Mouse (Mus musculus): ENCODE measurements around the gene Hikeshi. TPM values are rescaled to one million over a fixed set of nuclear protein-coding genes. Genes with fewer than 3 reads are reported as not detected.

Gene Hikeshi
- total and polyA plus RNA-seq, 2 experiments from 2014 or later: 80.0 to 163 TPM

DNA sequence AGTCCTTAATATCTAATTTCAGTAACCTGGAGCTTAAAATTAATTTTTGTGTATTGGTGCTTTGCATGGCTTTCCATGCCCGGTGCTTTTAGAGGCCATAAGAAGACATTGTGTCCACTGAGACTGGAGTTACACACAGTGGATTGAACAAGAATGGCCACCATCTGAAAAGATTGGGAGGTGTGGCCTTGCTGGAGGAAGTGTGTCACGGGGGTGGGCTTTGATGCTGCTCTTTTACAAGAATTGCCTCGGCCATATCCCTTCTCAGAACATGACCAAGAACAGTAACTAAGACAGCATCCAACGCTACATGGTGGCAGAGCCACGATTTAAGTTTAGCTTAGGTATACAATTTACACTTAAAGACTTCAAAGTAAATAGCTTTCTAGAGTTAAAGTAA, 13.3 kb upstream of the Hikeshi start:
- Histone ChIP-seq H3K4me1 (ENCODE audit: insufficient read depth) (no peaks in the 10 kb centered on the region), H3K36me3 (ENCODE audit: insufficient read depth) (peaks cover 13% of the 10 kb centered on the region; the same call in 1 of the 2 replicates), H3K9ac (no peak overlapping the region), H3K27me3 (ENCODE audit: insufficient read depth, low read length) (no peaks in the 10 kb centered on the region), H3K4me3 (ENCODE audit: low read depth, low read length) (no peak overlapping the region), H3K9me3 (ENCODE audit: low read length) (no peaks in the 10 kb centered on the region), H3K4me2 (ENCODE audit: low read depth) (no peak overlapping the region), H3K27ac (ENCODE audit: low read depth, low read length) (no peak overlapping the region)
- DNase-seq (no peak), ATAC-seq (no peak)
- TF ChIP-seq CTCF (IDR thresholded peaks at IDR 0.05; ENCODE audit: low read depth): no peak
- WGBS: 88% methylated on average over 5 of the region's 5 CpGs

DNA sequence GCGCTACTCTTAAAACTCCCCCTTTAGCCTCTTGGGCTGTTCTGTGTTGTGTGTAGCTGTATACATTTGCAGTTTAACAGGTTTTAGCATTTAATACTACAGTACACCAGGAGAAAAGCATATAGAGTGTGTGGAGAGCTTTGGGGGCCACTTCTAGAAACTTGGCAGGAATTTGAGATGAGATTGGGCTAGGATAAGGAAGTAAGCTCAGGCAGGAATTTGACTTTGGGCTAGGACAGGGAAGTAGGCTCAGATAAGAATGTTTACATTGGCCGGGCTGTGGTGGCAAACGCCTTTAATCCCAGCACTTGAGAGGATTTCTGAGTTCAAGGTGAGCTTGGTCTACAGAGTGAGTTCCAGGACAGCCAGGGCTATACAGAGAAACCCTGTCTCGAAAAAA, 8.4 kb upstream of the Hikeshi start:
- 84% methylated on average over 4 of the region's 4 CpGs for WGBS

DNA sequence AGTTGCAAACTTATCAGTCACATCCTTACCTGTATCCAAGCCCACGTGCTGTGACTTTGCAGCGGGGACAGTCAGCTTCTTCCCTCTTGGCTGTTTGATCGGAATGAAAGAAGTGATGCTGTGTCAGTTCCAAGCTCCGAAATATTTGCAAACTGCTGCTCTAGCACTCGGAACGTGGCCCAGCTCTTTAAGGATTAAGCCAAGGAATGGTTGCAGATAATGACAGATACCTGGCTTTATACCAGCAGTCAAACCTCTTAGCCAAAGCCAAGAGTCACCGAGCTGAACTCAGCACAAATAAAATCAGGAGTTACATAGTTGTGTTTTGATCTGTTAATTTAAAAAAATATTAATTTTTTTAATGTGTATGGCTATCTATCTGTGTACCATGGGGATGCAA, 7.0 kb upstream of the Hikeshi start:
- Histone ChIP-seq H3K9ac (no peak overlapping the region), H3K27ac (ENCODE audit: low read depth, low read length) (no peak overlapping the region), H3K27me3 (ENCODE audit: insufficient read depth, low read length) (no peaks in the 10 kb centered on the region), H3K4me2 (ENCODE audit: low read depth) (no peak overlapping the region), H3K9me3 (ENCODE audit: low read length) (no peaks in the 10 kb centered on the region), H3K4me3 (ENCODE audit: low read depth, low read length) (no peak overlapping the region), H3K4me1 (ENCODE audit: insufficient read depth) (no peaks in the 10 kb centered on the region), H3K36me3 (ENCODE audit: insufficient read depth) (no peaks in the 10 kb centered on the region)
- TF ChIP-seq CTCF (IDR thresholded peaks at IDR 0.05; ENCODE audit: low read depth): no peak
- WGBS: 62% methylated on average over 7 of the region's 7 CpGs
- peak; percentile 16 for DNase-seq
- no peak for ATAC-seq

More for the DNA sequence above, 8.4 kb upstream of the Hikeshi start:
- DNase-seq (no peak), ATAC-seq (no peak)
- Histone ChIP-seq H3K36me3 (ENCODE audit: insufficient read depth) (no peaks in the 10 kb centered on the region), H3K4me1 (ENCODE audit: insufficient read depth) (no peaks in the 10 kb centered on the region), H3K9me3 (ENCODE audit: low read length) (no peaks in the 10 kb centered on the region), H3K27ac (ENCODE audit: low read depth, low read length) (no peak overlapping the region), H3K4me2 (ENCODE audit: low read depth) (no peak overlapping the region), H3K9ac (no peak overlapping the region), H3K27me3 (ENCODE audit: insufficient read depth, low read length) (no peaks in the 10 kb centered on the region), H3K4me3 (ENCODE audit: low read depth, low read length) (no peak overlapping the region)
- TF ChIP-seq CTCF (IDR thresholded peaks at IDR 0.05; ENCODE audit: low read depth): no peak

DNA sequence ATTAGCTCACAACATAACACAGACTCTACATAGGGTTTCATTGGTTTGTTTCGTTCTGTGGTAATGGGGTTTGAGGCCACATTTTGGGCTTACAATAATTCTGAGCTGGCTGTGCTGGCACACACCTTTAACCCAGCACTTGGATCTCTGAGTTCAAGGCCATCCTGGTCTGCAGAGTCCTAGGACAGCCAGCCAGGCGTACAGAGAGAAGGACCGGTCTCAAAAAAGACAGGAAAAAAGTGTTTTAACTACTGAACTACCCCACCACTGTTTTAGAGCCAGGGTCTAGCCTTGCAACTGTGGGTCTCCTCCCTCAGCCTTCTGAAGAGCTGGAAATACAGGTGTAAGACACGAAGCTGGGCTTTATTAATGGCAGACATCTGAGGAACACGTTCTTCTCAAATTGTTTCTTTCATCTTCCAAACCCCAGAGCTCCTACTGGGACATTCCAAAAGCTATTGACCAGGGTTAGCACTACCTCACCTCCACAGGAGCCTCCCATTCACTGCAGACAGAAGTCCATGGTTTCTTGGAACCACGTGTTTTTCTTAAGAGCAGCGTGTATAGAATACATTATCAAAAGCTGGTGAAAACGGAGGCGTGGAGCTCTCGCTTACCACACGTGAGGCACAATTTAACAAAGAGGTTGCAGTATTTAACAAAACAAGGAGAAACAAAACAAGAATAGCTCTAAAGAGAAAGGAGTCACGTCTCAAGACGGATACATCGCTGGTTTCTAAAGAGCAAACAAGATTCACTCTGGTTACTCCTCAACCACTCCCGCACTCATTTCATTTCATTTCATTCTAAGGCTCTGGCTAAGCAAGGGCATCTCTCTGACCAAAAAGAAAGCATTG, 1.3 kb downstream of the Hikeshi start:
- peak overlapping the region; percentile 83 for H3K27ac ChIP-seq (ENCODE audit: low read depth, low read length)
- H3K4me3 ChIP-seq (ENCODE audit: low read depth, low read length): peak overlapping the region; percentile 64
- 31% methylated on average over 15 of the region's 15 CpGs for WGBS
- no peak for TF ChIP-seq CTCF (IDR thresholded peaks at IDR 0.05; ENCODE audit: low read depth)
- H3K9me3 ChIP-seq (ENCODE audit: low read length): no peaks in the 10 kb centered on the region
- H3K4me2 ChIP-seq (ENCODE audit: low read depth): peak overlapping the region; percentile 61
- H3K4me1 ChIP-seq (ENCODE audit: insufficient read depth): no peaks in the 10 kb centered on the region
- H3K36me3 ChIP-seq (ENCODE audit: insufficient read depth): no peaks in the 10 kb centered on the region
- H3K9ac ChIP-seq: peak overlapping the region; percentile 66
- no peaks in the 10 kb centered on the region for H3K27me3 ChIP-seq (ENCODE audit: insufficient read depth, low read length)
- DNase-seq: peak; percentile 58
- no peak for ATAC-seq

DNA sequence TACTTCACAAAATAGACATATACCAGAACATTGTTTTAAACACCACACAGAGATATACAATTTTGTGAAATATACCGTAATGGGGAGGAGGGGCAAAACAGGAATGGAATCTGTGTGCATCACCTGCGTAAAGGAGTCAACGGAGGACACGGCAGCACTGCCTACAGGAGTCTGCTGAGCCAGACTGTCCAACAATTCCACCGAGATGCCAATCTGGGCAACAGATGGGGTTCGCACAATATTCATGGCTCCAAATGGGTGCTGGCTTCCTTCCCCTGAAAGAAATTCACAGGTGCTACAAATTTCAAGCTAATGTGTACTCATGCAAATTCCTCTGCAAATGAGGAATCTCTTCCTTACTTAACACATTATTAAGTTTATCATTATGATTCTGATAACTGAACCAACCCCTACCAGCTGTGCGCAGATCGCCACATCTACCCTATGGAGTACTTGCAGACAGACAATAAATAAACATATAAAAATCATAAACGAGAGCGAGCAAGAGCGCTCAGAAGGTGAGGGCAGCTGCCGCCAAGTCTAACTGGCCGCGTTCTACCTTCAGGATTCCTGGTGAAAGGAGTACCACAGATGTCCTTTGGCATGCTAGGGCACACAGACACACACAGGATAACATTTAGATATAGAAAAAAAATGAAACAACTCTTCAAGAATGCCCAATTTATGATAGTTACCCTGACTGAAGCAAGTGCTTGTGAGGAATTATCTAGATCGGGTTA, 17.4 kb downstream of the Hikeshi start:
- WGBS: 86% methylated on average over 15 of the region's 15 CpGs
- no peak overlapping the region for H3K27ac ChIP-seq (ENCODE audit: low read depth, low read length)
- TF ChIP-seq CTCF (IDR thresholded peaks at IDR 0.05; ENCODE audit: low read depth): no peak
- H3K4me2 ChIP-seq (ENCODE audit: low read depth): no peak overlapping the region
- ATAC-seq: peak; percentile 70
- H3K9ac ChIP-seq: no peak overlapping the region
- 0 out of 2 replicates have a peak, but pooled peaks cover 5% of the 10 kb centered on the region for H3K36me3 ChIP-seq (ENCODE audit: insufficient read depth)
- peak; percentile 64 for DNase-seq
- no peaks in the 10 kb centered on the region for H3K4me1 ChIP-seq (ENCODE audit: insufficient read depth)
- no peaks in the 10 kb centered on the region for H3K9me3 ChIP-seq (ENCODE audit: low read length)
- no peaks in the 10 kb centered on the region for H3K27me3 ChIP-seq (ENCODE audit: insufficient read depth, low read length)
- H3K4me3 ChIP-seq (ENCODE audit: low read depth, low read length): no peak overlapping the region

DNA sequence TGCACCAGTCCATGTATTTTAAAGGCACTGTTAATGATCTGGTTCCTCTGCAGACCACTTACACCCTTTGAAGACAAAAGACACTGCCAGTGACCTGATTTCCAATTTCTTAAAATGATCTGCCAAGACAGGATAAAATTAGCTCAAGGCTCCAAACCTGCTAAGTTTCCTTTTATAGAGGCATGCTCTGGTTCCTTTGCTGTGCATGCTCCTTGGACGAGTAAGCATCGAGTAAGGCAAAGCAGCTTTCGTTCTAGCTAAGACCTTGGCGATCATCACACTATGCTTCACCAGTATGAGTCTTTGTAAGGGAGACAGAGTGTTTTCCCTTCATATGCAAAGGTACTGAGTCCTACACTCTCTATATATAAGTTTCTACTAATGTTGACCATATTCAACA, 23.2 kb downstream of the Hikeshi start:
- H3K4me3 ChIP-seq (ENCODE audit: low read depth, low read length): no peak overlapping the region
- WGBS: 83% methylated on average over 4 of the region's 4 CpGs
- H3K27me3 ChIP-seq (ENCODE audit: insufficient read depth, low read length): no peaks in the 10 kb centered on the region
- no peak overlapping the region for H3K9ac ChIP-seq
- H3K9me3 ChIP-seq (ENCODE audit: low read length): no peaks in the 10 kb centered on the region
- no peak for ATAC-seq
- H3K36me3 ChIP-seq (ENCODE audit: insufficient read depth): peaks cover 4% of the 10 kb centered on the region; the same call in 1 of the 2 replicates
- no peaks in the 10 kb centered on the region for H3K4me1 ChIP-seq (ENCODE audit: insufficient read depth)
- no peak overlapping the region for H3K4me2 ChIP-seq (ENCODE audit: low read depth)
- no peak for DNase-seq
- no peak overlapping the region for H3K27ac ChIP-seq (ENCODE audit: low read depth, low read length)
- no peak for TF ChIP-seq CTCF (IDR thresholded peaks at IDR 0.05; ENCODE audit: low read depth)

DNA sequence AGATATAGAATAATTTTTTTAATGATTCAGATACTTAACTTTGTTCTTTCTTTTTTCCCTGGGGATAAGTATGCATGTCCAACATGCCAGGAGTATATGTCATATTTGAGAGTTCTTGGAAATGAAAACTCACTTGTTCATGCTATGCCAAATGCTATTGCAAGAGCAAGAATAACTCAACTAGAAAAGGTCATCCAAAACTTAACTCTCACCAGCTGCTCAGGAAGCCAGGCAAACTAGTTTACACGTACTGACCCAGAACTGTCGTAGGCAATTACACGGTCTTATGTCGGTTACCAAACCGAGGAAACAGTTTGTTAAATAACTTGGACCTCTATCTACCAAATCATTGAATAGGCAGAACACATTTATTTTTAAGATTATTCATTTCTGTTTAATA, 24.3 kb downstream of the Hikeshi start:
- no peak for DNase-seq
- WGBS: 84% methylated on average over 5 of the region's 5 CpGs
- H3K4me1 ChIP-seq (ENCODE audit: insufficient read depth): no peaks in the 10 kb centered on the region
- ATAC-seq: no peak; the same call in 1 of the 2 replicates
- H3K4me3 ChIP-seq (ENCODE audit: low read depth, low read length): no peak overlapping the region
- H3K36me3 ChIP-seq (ENCODE audit: insufficient read depth): peaks cover 4% of the 10 kb centered on the region; the same call in 1 of the 2 replicates
- no peaks in the 10 kb centered on the region for H3K9me3 ChIP-seq (ENCODE audit: low read length)
- no peaks in the 10 kb centered on the region for H3K27me3 ChIP-seq (ENCODE audit: insufficient read depth, low read length)
- no peak overlapping the region for H3K9ac ChIP-seq
- H3K4me2 ChIP-seq (ENCODE audit: low read depth): no peak overlapping the region
- no peak overlapping the region for H3K27ac ChIP-seq (ENCODE audit: low read depth, low read length)
- TF ChIP-seq CTCF (IDR thresholded peaks at IDR 0.05; ENCODE audit: low read depth): no peak

Data from forebrain, postnatal 0 days (tissue).